Comparison of ENCODE assay signal across 22 mouse cellular contexts in the genomic region with DNA sequence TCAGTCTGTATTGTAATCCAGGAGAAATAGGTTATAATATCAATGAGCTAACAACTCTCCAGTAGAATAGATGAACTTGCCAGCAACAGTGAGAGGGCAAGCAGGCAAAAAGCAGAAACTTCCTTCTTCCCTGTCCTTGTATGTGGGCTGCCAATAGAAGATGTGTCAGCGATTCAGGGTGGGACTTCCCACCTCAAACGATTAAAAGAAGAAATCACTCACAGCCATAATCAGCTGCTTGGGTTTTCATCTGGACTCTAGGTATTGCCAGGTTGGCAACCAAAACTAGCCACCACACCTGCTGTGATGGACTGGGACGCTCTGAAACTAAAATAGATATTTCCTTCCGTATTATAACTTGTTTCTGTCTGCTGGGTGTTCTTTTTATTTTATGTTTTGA.
DNase-seq lines count a peak whose midpoint lies in the region; ATAC-seq and TF ChIP-seq lines count a peak whose summit lies in the region.
"Had no signal": no experiment of that assay in that cellular context is flagged by ENCODE, and none has a peak within 500 bp of the region (broad histone marks: within the 10 kb centered on the region; RNA-seq: fewer than 3 reads in every experiment).

No protein-coding gene starts in this region.

- no peaks in the 10 kb centered on the region for H3K9me3 ChIP-seq in liver, embryonic 12.5 days (replicated peaks)
- H3K9me3 ChIP-seq in liver, embryonic 16.5 days (replicated peaks; ENCODE audit: control insufficient read depth, low read length) = no peaks in the 10 kb centered on the region
- H3K9me3 ChIP-seq in embryonic facial prominence, embryonic 10.5 days = no peaks in the 10 kb centered on the region
- H3K9me3 ChIP-seq: embryonic facial prominence, embryonic 13.5 days; forebrain, embryonic 13.5 days; hindbrain, embryonic 12.5 days had no signal

- peaks cover 76% of the 10 kb centered on the region for H3K4me1 ChIP-seq in liver, embryonic 12.5 days
- peaks cover 72% of the 10 kb centered on the region for H3K4me1 ChIP-seq in bone marrow macrophage, adult 2 months (ENCODE audit: control insufficient read depth, insufficient read depth, low read length)
- peaks cover 50% of the 10 kb centered on the region for H3K4me1 ChIP-seq in liver, embryonic 16.5 days (ENCODE audit: control insufficient read depth, low read depth, low read length)
- H3K4me1 ChIP-seq in embryonic facial prominence, embryonic 10.5 days = peaks cover 21% of the 10 kb centered on the region

- no peak for TF ChIP-seq POLR2A in bone marrow macrophage, adult 2 months (IDR thresholded peaks at IDR 0.05; ENCODE audit: borderline replicate concordance, low read depth, low read length)

- ATAC-seq in liver, embryonic 12.5 days = no peak
- ATAC-seq in liver, embryonic 16.5 days (ENCODE audit: low read depth) = no peak
- no peak for ATAC-seq in granulocyte monocyte progenitor cell, adult 5-6 weeks (replicated peaks; ENCODE audit: poor library complexity, severe bottlenecking)
- ATAC-seq: forebrain, embryonic 13.5 days; forebrain, postnatal 0 days; hindbrain, embryonic 16.5 days; inflammation-experienced regulatory T-cells, adult 6 months had no signal

- no peak overlapping the region for H3K4me2 ChIP-seq in liver, embryonic 12.5 days
- no peak overlapping the region for H3K4me2 ChIP-seq in liver, embryonic 16.5 days (ENCODE audit: low read depth, low read length)
- H3K4me2 ChIP-seq: embryonic facial prominence, embryonic 13.5 days; forebrain, embryonic 13.5 days; heart, embryonic 11.5 days; hindbrain, embryonic 12.5 days had no signal

- H3K4me3 ChIP-seq in liver, embryonic 12.5 days = no peak overlapping the region
- H3K4me3 ChIP-seq in bone marrow macrophage, adult 2 months (ENCODE audit: insufficient read depth, low read length) = no peak overlapping the region
- no peak overlapping the region for H3K4me3 ChIP-seq in liver, embryonic 16.5 days (ENCODE audit: low read depth, low read length)
- no peak overlapping the region for H3K4me3 ChIP-seq in embryonic facial prominence, embryonic 10.5 days
- H3K4me3 ChIP-seq: embryonic facial prominence, embryonic 13.5 days; forebrain, embryonic 13.5 days; hindbrain, embryonic 12.5 days had no signal

- peak overlapping the region; percentile 96 for H3K27ac ChIP-seq in liver, embryonic 12.5 days
- H3K27ac ChIP-seq in bone marrow macrophage, adult 2 months (ENCODE audit: insufficient read depth, low read depth, low read length) = peak overlapping the region; percentile 53
- H3K27ac ChIP-seq in liver, embryonic 16.5 days (ENCODE audit: low read length) = peak overlapping the region; percentile 96
- H3K27ac ChIP-seq in embryonic facial prominence, embryonic 10.5 days (replicated peaks) = no peak overlapping the region
- H3K27ac ChIP-seq: embryonic facial prominence, embryonic 13.5 days; forebrain, embryonic 13.5 days; hindbrain, embryonic 12.5 days had no signal

- no peaks in the 10 kb centered on the region for H3K36me3 ChIP-seq in liver, embryonic 12.5 days
- no peaks in the 10 kb centered on the region for H3K36me3 ChIP-seq in liver, embryonic 16.5 days (ENCODE audit: control insufficient read depth, insufficient read depth)
- H3K36me3 ChIP-seq in embryonic facial prominence, embryonic 10.5 days (replicated peaks) = no peaks in the 10 kb centered on the region
- H3K36me3 ChIP-seq: embryonic facial prominence, embryonic 13.5 days; hindbrain, embryonic 12.5 days had no signal

- 0 out of 2 replicates have a peak, but pooled peaks cover 15% of the 10 kb centered on the region for H3K27me3 ChIP-seq in liver, embryonic 12.5 days (replicated peaks)
- H3K27me3 ChIP-seq in liver, embryonic 16.5 days (ENCODE audit: control insufficient read depth, insufficient read depth, low read depth, low read length) = no peaks in the 10 kb centered on the region
- no peaks in the 10 kb centered on the region for H3K27me3 ChIP-seq in embryonic facial prominence, embryonic 10.5 days (replicated peaks; ENCODE audit: low read depth, poor library complexity, severe bottlenecking)
- H3K27me3 ChIP-seq: CH12.LX; embryonic facial prominence, embryonic 13.5 days; forebrain, embryonic 13.5 days; hindbrain, embryonic 12.5 days had no signal

- TF ChIP-seq CTCF in bone marrow macrophage, adult 2 months (IDR thresholded peaks at IDR 0.05; ENCODE audit: low read depth, low read length) = no peak

- WGBS in liver, embryonic 12.5 days (ENCODE audit: insufficient replicate concordance) = 62% methylated on average over 4 of the region's 4 CpGs
- WGBS in liver, embryonic 16.5 days (ENCODE audit: insufficient replicate concordance) = 64% methylated on average over 4 of the region's 4 CpGs
- WGBS in embryonic facial prominence, embryonic 10.5 days = 91% methylated on average over 4 of the region's 4 CpGs

- DNase-seq in liver = no peak
- no peak for DNase-seq in embryonic facial prominence, embryonic 10.5 days (ENCODE audit: low spot score)
- DNase-seq: adrenal gland, adult 8-10 months; adrenal gland, postnatal 36 days; cerebellum, adult 11 months; cerebellum, adult 8-10 months; cerebellum, postnatal 14 days; forebrain, postnatal 0 days; gastrocnemius, postnatal 14 days; heart, adult 18-20 months; heart, postnatal 36 days had no signal

- 0 out of 2 replicates have a peak overlapping the region, but pooled peaks have one; percentile 61 for H3K9ac ChIP-seq in liver, embryonic 12.5 days
- peak overlapping the region; percentile 50 for H3K9ac ChIP-seq in liver, embryonic 16.5 days (ENCODE audit: low read depth, low read length)
- H3K9ac ChIP-seq: embryonic facial prominence, embryonic 13.5 days; forebrain, embryonic 13.5 days; forebrain, postnatal 0 days; hindbrain, embryonic 12.5 days had no signal
